Mouse (Mus musculus) MEL (cell line): ENCODE data around the gene 8030411F24Rik. TPM values are rescaled to one million over a fixed set of nuclear protein-coding genes. Genes with fewer than 3 reads are reported as not detected.

Experiments used
- DNase-seq: peaks from one replicate; pipeline ENCODE4 v3.0.0; 2011; ENCODE audit warnings: low read depth, low spot score
- H3K27ac ChIP-seq: 2 replicates; pipeline ENCODE4 v1.5.1; 2012; ENCODE audit warnings: low read depth, mild to moderate bottlenecking, control low read depth, low read length, moderate library complexity; ENCODE audit not compliant: control insufficient read depth
- H3K27me3 ChIP-seq, 2 experiments: fragments of 150-350 bp in 1 of 2; sonication (generic) in 1 of 2; 2 replicates each; pipeline ENCODE4 v1.6.1; 2012; ENCODE audit warnings: low read length in 2 of 2, mild to moderate bottlenecking in 2 of 2, improper control_type of control experiment in 1 of 2, moderate library complexity in 1 of 2; ENCODE audit not compliant: insufficient read depth in 2 of 2, control insufficient read depth in 1 of 2
- H3K36me3 ChIP-seq, 2 experiments: 2 replicates each; pipeline ENCODE4 v1.6.1; 2012 to 2014; ENCODE audit warnings: low read length in 2 of 2, improper control_type of control experiment in 1 of 2, inconsistent platforms in 1 of 2, mild to moderate bottlenecking in 1 of 2; ENCODE audit not compliant: insufficient read depth in 2 of 2, control insufficient read depth in 1 of 2
- H3K4me1 ChIP-seq, 2 experiments: fragments of 150-350 bp in 1 of 2; sonication (generic) in 1 of 2; 2 replicates each; pipeline ENCODE4 v1.6.1; 2012; ENCODE audit warnings: low read length in 2 of 2, improper control_type of control experiment in 1 of 2, mild to moderate bottlenecking in 1 of 2; ENCODE audit not compliant: insufficient read depth in 2 of 2, control insufficient read depth in 1 of 2
- H3K4me3 ChIP-seq, 2 experiments: fragments of 150-350 bp in 1 of 2; sonication (generic) in 1 of 2; 2 replicates each; pipeline ENCODE4 v1.5.1; 2012; ENCODE audit warnings: low read depth in 2 of 2, low read length in 2 of 2, mild to moderate bottlenecking in 2 of 2, moderate library complexity in 2 of 2, control low read depth in 1 of 2, improper control_type of control experiment in 1 of 2; ENCODE audit not compliant: control insufficient read depth in 1 of 2, insufficient read depth in 1 of 2
- H3K79me2 ChIP-seq: 2 replicates; pipeline ENCODE4 v1.6.1; 2012; ENCODE audit warnings: mild to moderate bottlenecking, low read length, moderate library complexity; ENCODE audit not compliant: control insufficient read depth, poor library complexity, insufficient read depth
- H3K9ac ChIP-seq: 2 replicates; pipeline ENCODE4 v1.6.1; 2012; ENCODE audit warnings: low read depth, mild to moderate bottlenecking, control low read depth, low read length, moderate library complexity; ENCODE audit not compliant: control insufficient read depth, poor library complexity, severe bottlenecking
- H3K9me3 ChIP-seq: fragments of 150-350 bp; sonication (generic); replicated peaks from 2 replicates; pipeline ENCODE4 v1.6.1; 2012; ENCODE audit warnings: mild to moderate bottlenecking, low read length, improper control_type of control experiment, moderate library complexity; ENCODE audit not compliant: insufficient read depth
- BHLHE40 ChIP-seq: IDR thresholded peaks from 2 replicates; pipeline ENCODE4 v1.6.1; 2012; ENCODE audit warnings: low read depth, mild to moderate bottlenecking, inconsistent platforms, low read length, improper control_type of control experiment, borderline replicate concordance
- MAFK ChIP-seq: IDR thresholded peaks from 2 replicates; pipeline ENCODE4 v1.6.1; 2011; ENCODE audit warnings: low read depth, mild to moderate bottlenecking, low read length, improper control_type of control experiment, borderline replicate concordance
- MYB ChIP-seq: IDR thresholded peaks from 2 replicates; pipeline ENCODE4 v1.6.1; 2011; ENCODE audit warnings: mild to moderate bottlenecking, low read depth, low read length, improper control_type of control experiment
- MYC ChIP-seq: IDR thresholded peaks from 2 replicates; pipeline ENCODE4 v1.6.1; 2011; ENCODE audit warnings: low read depth, mild to moderate bottlenecking, low read length, improper control_type of control experiment, moderate library complexity
- RAD21 ChIP-seq: IDR thresholded peaks from 2 replicates; pipeline ENCODE4 v1.6.1; 2011; ENCODE audit warnings: mild to moderate bottlenecking, low read depth, low read length, improper control_type of control experiment
- SMC3 ChIP-seq: IDR thresholded peaks from 2 replicates; pipeline ENCODE4 v1.6.1; 2011; ENCODE audit warnings: low read depth, low read length, improper control_type of control experiment
- polyA plus RNA-seq, 2 experiments: library from polyadenylated mRNA; stranded (reverse) in 1 of 2; unstranded in 1 of 2; fragments of >175 nt in 1 of 2; fragments of >200 nt in 1 of 2; gene quantifications; 2 replicates each; pipeline versions ENCODE4 v1.2.1 to v1.2.4; 2012; ENCODE audit warnings: low replicate concordance in 2 of 2, low read depth in 1 of 2; ENCODE audit not compliant: insufficient read length in 2 of 2, insufficient read depth in 1 of 2, missing spikeins in 1 of 2
- total RNA-seq: library from RNA; depleted of rRNA; stranded (reverse); fragments of 300-350 nt; gene quantifications from 2 replicates; pipeline ENCODE4 v1.2.3, GENCODE M21; 2012; rRNA removed

8030411F24Rik gene
- total and polyA plus RNA-seq, 3 experiments: not detected

- Histone ChIP-seq H3K4me3 (no peak within 1 kb of the TSS), H3K27ac (no peak within 1 kb of the TSS), H3K79me2 (no peaks in the 10 kb centered on the region), H3K4me1 (no peaks in the 10 kb centered on the region), H3K27me3 (no peaks in the 10 kb centered on the region; a peak in 1 of 4 replicates), H3K9me3 (no peaks in the 10 kb centered on the region), H3K9ac (no peak within 1 kb of the TSS), H3K36me3 (no peaks in the 10 kb centered on the region)
- DNase-seq: no peak
- TF ChIP-seq BHLHE40 (no peak), MYB (no peak), RAD21 (no peak), MAFK (no peak), SMC3 (no peak), MYC (no peak)
- TF ChIP-seq, all 39 proteins: peak for 0
Observed at GRCm38 (mm10) chr2:148834912-148835311, 53.1 kb downstream of the 8030411F24Rik start, which contains the start of gene Cst9. TSS of gene Cst9 (plus strand) at chr2:148835147.

Other genes starting within 250 kb of the 8030411F24Rik start
- gene Nxt1, start 109.4 kb upstream of the 8030411F24Rik start, total RNA-seq: 99.5 and 104 TPM in 2 replicates
- gene Nxt1, start 109.4 kb upstream of the 8030411F24Rik start, polyA plus RNA-seq: 10 to 100 TPM in 1 of 2 experiments, not detected in 1; 70.5 TPM
- 9.9 and 11.2 TPM in 2 replicates for gene Gzf1, start 101.0 kb upstream of the 8030411F24Rik start, total RNA-seq
- 10 to 100 TPM in 1 of 2 experiments, not detected in 1; 17.7 TPM for gene Gzf1, start 101.0 kb upstream of the 8030411F24Rik start, polyA plus RNA-seq
- not detected in 2 replicates for gene Napb, start 49.5 kb upstream of the 8030411F24Rik start, total RNA-seq
- not detected for gene Napb, start 49.5 kb upstream of the 8030411F24Rik start, polyA plus RNA-seq
- not detected in 2 replicates for gene Cstl1, start 31.7 kb upstream of the 8030411F24Rik start, total RNA-seq
- gene Cstl1, start 31.7 kb upstream of the 8030411F24Rik start, polyA plus RNA-seq: not detected
- gene Cst11, start 10.5 kb upstream of the 8030411F24Rik start, total RNA-seq: not detected in 2 replicates
- gene Cst11, start 10.5 kb upstream of the 8030411F24Rik start, polyA plus RNA-seq: not detected
- not detected in 2 replicates for gene Cst12, start 7.4 kb downstream of the 8030411F24Rik start, total RNA-seq
- gene Cst12, start 7.4 kb downstream of the 8030411F24Rik start, polyA plus RNA-seq: not detected
- not detected in 2 replicates for gene Cst8, start 16.8 kb downstream of the 8030411F24Rik start, total RNA-seq
- not detected for gene Cst8, start 16.8 kb downstream of the 8030411F24Rik start, polyA plus RNA-seq
- not detected in 2 replicates for gene Cst13, start 38.1 kb downstream of the 8030411F24Rik start, total RNA-seq
- not detected for gene Cst13, start 38.1 kb downstream of the 8030411F24Rik start, polyA plus RNA-seq
- gene Cst9, start 53.1 kb downstream of the 8030411F24Rik start, total RNA-seq: not detected in 2 replicates
- gene Cst9, start 53.1 kb downstream of the 8030411F24Rik start, polyA plus RNA-seq: not detected
- not detected in 2 replicates for gene 9230104L09Rik, start 83.0 kb downstream of the 8030411F24Rik start, total RNA-seq
- not detected for gene 9230104L09Rik, start 83.0 kb downstream of the 8030411F24Rik start, polyA plus RNA-seq
- 104 and 114 TPM in 2 replicates for gene Cst3, start 93.7 kb downstream of the 8030411F24Rik start, total RNA-seq
- 100 to 1,000 TPM in 1 of 2 experiments, not detected in 1; 122 TPM for gene Cst3, start 93.7 kb downstream of the 8030411F24Rik start, polyA plus RNA-seq
- gene Gm1330, start 221.2 kb downstream of the 8030411F24Rik start, total RNA-seq: not detected in 2 replicates
- gene Gm1330, start 221.2 kb downstream of the 8030411F24Rik start, polyA plus RNA-seq: not detected
- gene Gm10750, start 235.2 kb downstream of the 8030411F24Rik start, total RNA-seq: not detected in 2 replicates
- gene Gm10750, start 235.2 kb downstream of the 8030411F24Rik start, polyA plus RNA-seq: not detected